Mouse (Mus musculus): ENCODE measurements around the gene Shisal1. TPM values are rescaled to one million over a fixed set of nuclear protein-coding genes. Genes with fewer than 3 reads are reported as not detected.

Shisal1 gene
- polyA plus RNA-seq, 1 experiment from 2014 or later = 8.6 TPM

DNA sequence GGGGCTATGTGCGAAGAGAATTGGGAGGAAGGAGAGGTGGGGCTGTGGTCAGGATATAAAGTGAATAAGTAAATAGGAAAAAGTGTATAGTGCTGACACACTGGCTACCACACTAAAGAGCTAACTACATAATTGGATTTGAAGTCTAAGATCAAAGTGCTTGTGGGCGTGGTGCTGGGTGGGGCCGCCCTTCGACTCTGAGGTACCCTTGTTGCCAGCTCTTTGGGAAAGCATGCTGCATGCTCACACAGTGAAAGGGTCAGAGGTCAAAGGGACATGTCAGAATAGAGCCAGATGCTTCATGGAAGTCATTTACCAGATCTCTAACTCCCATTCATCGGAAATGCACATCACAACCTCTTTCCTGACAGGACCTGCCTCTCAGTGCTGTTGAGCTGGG is 74.1 kb downstream of the Shisal1 start:
- Histone ChIP-seq H3K9ac (ENCODE audit: low read depth, low read length) (no peak overlapping the region), H3K4me1 (ENCODE audit: control insufficient read depth, insufficient read depth, low read depth, low read length) (no peaks in the 10 kb centered on the region), H3K4me3 (ENCODE audit: low read length) (no peak overlapping the region), H3K4me2 (ENCODE audit: low read length) (no peak overlapping the region), H3K9me3 (ENCODE audit: control insufficient read depth, low read length) (peaks cover 10% of the 10 kb centered on the region), H3K27me3 (replicated peaks; ENCODE audit: control insufficient read depth, insufficient read depth, low read length) (no peaks in the 10 kb centered on the region), H3K36me3 (ENCODE audit: control insufficient read depth, insufficient read depth, low read length) (no peaks in the 10 kb centered on the region), H3K27ac (ENCODE audit: low read depth, low read length) (no peak overlapping the region)
- ATAC-seq = no peak
- WGBS = 71% methylated on average over 5 of the region's 5 CpGs

DNA sequence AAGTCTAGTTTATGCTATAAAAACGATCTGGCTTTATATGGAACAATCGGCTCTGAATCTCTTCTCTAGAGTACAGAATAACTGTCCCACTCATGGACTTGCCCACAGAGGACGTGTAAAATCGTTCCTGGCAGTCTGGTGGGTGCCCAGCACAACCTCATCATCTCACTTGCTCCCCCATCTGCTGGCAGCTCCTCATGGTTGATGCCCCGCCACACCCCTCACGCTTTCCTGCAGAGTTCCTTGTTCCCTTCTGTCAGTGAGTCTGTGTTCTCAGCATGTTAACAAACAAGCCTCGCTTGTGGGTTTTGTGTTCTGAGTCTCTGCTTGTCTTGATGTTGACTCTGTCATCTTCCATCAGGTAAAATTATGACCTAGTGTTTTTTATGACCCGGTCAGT is 79.5 kb downstream of the Shisal1 start:
- Histone ChIP-seq H3K9me3 (ENCODE audit: control insufficient read depth, low read length) (no peaks in the 10 kb centered on the region; the same call in 1 of the 2 replicates), H3K4me3 (ENCODE audit: low read length) (no peak overlapping the region), H3K4me2 (ENCODE audit: low read length) (no peak overlapping the region), H3K36me3 (ENCODE audit: control insufficient read depth, insufficient read depth, low read length) (no peaks in the 10 kb centered on the region), H3K9ac (ENCODE audit: low read depth, low read length) (no peak overlapping the region), H3K27me3 (replicated peaks; ENCODE audit: control insufficient read depth, insufficient read depth, low read length) (no peaks in the 10 kb centered on the region), H3K27ac (ENCODE audit: low read depth, low read length) (no peak overlapping the region), H3K4me1 (ENCODE audit: control insufficient read depth, insufficient read depth, low read depth, low read length) (peaks cover 5% of the 10 kb centered on the region)
- 78% methylated on average over 8 of the region's 8 CpGs for WGBS
- no peak for ATAC-seq

DNA sequence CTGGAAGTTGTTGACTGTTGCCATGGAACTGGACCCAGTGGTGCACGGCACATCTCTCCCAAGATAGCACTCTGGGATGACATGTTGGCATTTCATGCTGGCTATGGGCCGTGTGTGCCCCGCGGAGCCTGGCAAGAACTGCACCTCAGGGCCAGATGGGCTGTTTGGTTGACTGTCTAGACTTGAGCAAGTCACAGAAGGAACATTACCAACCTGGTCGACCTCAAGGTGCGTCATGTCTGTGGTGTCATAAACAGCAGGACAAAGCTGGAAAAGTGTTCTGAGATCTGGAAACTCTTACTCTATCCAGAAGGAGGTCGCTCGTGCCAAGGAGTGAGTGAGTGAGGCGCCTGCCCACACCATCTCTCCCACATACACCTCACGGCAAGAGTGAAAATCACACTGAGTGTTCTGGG is 80.3 kb downstream of the Shisal1 start:
- Histone ChIP-seq H3K9ac (ENCODE audit: low read depth, low read length) (no peak overlapping the region), H3K27ac (ENCODE audit: low read depth, low read length) (no peak overlapping the region), H3K4me2 (ENCODE audit: low read length) (no peak overlapping the region), H3K36me3 (ENCODE audit: control insufficient read depth, insufficient read depth, low read length) (no peaks in the 10 kb centered on the region), H3K9me3 (ENCODE audit: control insufficient read depth, low read length) (no peaks in the 10 kb centered on the region), H3K4me1 (ENCODE audit: control insufficient read depth, insufficient read depth, low read depth, low read length) (peaks cover 5% of the 10 kb centered on the region), H3K27me3 (replicated peaks; ENCODE audit: control insufficient read depth, insufficient read depth, low read length) (no peaks in the 10 kb centered on the region), H3K4me3 (ENCODE audit: low read length) (no peak overlapping the region)
- 0 out of 2 replicates have a peak, but pooled peaks have one; percentile 24 for ATAC-seq
- 70% methylated on average over 10 of the region's 10 CpGs for WGBS

DNA sequence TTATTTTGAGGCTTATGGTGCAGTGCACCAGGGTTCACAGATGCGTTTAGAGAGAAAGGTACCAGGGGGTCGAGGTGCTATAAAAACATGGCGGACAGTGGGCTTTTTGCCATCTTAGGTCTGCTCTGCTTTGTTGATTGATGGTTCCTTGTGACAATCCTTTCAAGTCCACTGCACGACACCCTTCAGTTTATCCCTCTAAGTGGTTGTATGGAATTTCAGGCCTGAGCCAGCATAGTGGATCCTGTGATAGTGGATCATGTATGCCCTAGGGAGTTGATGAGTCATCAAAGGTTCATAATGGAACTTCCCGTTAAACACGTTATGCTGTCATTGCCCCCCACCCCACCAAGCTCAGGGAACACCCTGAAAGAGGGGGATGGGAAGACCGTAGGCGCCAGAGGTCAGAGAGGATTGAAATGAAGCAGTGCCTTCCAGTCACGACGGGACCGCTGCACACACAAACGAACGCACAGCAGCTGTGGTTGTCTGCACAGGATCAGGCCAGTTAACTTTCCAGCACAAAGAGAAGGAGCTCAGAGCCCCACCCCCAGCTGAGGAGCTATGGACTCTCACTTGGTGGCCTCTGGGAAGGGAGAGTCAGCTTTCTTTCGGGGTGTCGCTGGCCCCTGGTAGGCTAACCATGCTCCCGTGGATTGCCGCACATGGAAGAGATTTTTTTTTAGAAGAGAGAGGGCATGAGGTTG is 81.1 kb downstream of the Shisal1 start:
- peaks cover 6% of the 10 kb centered on the region for H3K4me1 ChIP-seq (ENCODE audit: control insufficient read depth, insufficient read depth, low read depth, low read length)
- no peaks in the 10 kb centered on the region for H3K27me3 ChIP-seq (replicated peaks; ENCODE audit: control insufficient read depth, insufficient read depth, low read length)
- no peak overlapping the region for H3K9ac ChIP-seq (ENCODE audit: low read depth, low read length)
- H3K9me3 ChIP-seq (ENCODE audit: control insufficient read depth, low read length) = no peaks in the 10 kb centered on the region
- no peaks in the 10 kb centered on the region for H3K36me3 ChIP-seq (ENCODE audit: control insufficient read depth, insufficient read depth, low read length)
- 53% methylated on average over 17 of the region's 17 CpGs for WGBS
- no peak overlapping the region for H3K27ac ChIP-seq (ENCODE audit: low read depth, low read length)
- H3K4me2 ChIP-seq (ENCODE audit: low read length) = no peak overlapping the region
- ATAC-seq = no peak
- no peak overlapping the region for H3K4me3 ChIP-seq (ENCODE audit: low read length)

DNA sequence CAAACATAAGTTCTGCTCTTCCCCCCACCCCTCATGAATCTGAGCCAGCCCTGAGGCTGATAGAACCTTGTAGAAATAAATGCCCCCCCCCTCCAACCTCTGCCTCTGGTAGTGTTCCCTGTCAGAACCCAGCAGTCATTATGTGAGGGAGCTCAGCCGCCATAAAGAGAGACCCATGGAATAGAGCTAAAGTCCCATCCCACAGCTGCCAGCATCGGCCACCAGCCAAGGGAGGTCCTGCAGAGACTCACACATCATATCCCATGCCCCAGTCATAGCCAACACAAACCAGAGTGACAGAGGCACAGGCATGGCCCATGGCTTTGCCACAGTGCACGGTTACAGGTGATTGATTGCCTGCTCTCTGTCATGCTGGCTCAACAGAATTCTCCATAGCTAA is 82.2 kb downstream of the Shisal1 start:
- no peaks in the 10 kb centered on the region for H3K9me3 ChIP-seq (ENCODE audit: control insufficient read depth, low read length)
- H3K4me2 ChIP-seq (ENCODE audit: low read length) = no peak overlapping the region
- ATAC-seq = no peak
- 72% methylated on average over 3 of the region's 3 CpGs for WGBS
- H3K4me3 ChIP-seq (ENCODE audit: low read length) = no peak overlapping the region
- H3K36me3 ChIP-seq (ENCODE audit: control insufficient read depth, insufficient read depth, low read length) = no peaks in the 10 kb centered on the region
- no peak overlapping the region for H3K27ac ChIP-seq (ENCODE audit: low read depth, low read length)
- H3K27me3 ChIP-seq (replicated peaks; ENCODE audit: control insufficient read depth, insufficient read depth, low read length) = no peaks in the 10 kb centered on the region
- H3K9ac ChIP-seq (ENCODE audit: low read depth, low read length) = no peak overlapping the region
- H3K4me1 ChIP-seq (ENCODE audit: control insufficient read depth, insufficient read depth, low read depth, low read length) = peaks cover 13% of the 10 kb centered on the region

DNA sequence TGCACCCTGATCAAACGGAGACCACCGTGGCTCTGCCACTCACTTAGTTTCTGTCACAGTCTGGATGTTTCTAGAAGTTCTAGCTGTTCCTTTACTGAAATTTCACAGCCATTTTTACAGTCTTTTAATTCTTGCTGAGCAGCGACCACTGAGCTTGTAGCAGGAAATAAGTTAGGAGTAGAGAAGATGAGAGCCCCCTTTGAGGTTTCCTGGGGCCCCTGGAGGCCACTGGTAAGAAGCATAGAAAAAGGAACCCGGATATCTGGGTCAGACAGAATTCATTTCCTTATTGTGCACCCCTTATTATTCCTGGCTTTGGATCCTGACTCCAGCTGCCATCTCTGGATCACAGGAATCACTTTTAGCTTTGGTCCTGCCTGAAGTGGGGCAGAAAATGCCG is 91.8 kb downstream of the Shisal1 start:
- no peaks in the 10 kb centered on the region for H3K27me3 ChIP-seq (replicated peaks; ENCODE audit: control insufficient read depth, insufficient read depth, low read length)
- no peaks in the 10 kb centered on the region for H3K9me3 ChIP-seq (ENCODE audit: control insufficient read depth, low read length)
- H3K36me3 ChIP-seq (ENCODE audit: control insufficient read depth, insufficient read depth, low read length) = no peaks in the 10 kb centered on the region
- WGBS = 80% methylated on average over 5 of the region's 5 CpGs
- peaks cover 10% of the 10 kb centered on the region for H3K4me1 ChIP-seq (ENCODE audit: control insufficient read depth, insufficient read depth, low read depth, low read length)
- H3K4me2 ChIP-seq (ENCODE audit: low read length) = no peak overlapping the region
- no peak overlapping the region for H3K27ac ChIP-seq (ENCODE audit: low read depth, low read length)
- no peak overlapping the region for H3K9ac ChIP-seq (ENCODE audit: low read depth, low read length)
- ATAC-seq = no peak
- no peak overlapping the region for H3K4me3 ChIP-seq (ENCODE audit: low read length)

DNA sequence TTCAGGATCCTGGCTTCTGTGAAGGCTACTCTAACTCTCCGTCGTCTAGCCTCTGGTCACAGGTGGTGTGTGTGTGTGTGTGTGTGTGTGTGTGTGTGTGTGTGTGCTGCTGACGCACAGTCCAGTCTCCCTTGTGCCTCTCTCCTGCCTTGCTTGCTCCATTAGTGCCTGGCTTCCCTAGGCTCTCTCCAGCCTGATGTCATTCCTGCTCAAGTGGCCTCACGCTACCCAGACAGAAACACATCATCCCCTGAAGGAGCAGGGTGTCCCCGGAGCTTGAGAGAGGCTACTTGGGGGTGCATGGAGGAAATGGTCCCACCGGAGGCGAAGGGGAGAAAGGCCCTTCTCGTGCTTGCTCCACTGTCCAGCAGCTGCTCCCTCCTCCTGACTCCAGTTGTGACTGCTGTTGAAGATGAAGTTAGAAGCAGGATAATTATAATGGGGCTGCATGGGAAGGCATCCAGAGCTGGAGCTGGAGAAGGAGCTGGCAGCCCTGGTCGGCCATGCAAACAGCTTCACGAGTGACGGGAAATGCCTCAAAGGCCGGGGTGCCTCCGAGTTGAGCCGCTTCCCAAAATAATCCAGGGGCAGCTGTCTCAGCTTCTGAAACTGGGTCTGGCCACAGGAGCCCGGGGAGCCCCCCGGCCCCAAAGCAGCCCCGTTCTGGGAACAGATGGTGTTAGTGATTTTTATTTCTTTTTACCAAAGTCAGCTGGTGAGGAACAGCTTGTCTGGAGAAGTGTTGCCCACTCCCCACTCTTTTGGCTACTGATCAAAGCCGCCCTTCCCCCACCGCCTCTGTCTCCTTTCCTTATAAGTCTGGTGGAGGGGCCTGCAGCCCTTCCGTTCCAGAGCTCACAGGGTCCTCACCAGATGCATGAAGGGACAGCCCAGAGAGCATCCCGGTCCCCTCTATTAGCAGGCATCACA is 94.7 kb downstream of the Shisal1 start:
- WGBS = 48% methylated on average over 21 of the region's 21 CpGs
- Histone ChIP-seq H3K4me3 (ENCODE audit: low read length) (no peak overlapping the region), H3K36me3 (ENCODE audit: control insufficient read depth, insufficient read depth, low read length) (no peaks in the 10 kb centered on the region), H3K9ac (ENCODE audit: low read depth, low read length) (no peak overlapping the region), H3K4me2 (ENCODE audit: low read length) (no peak overlapping the region), H3K9me3 (ENCODE audit: control insufficient read depth, low read length) (peaks cover 2% of the 10 kb centered on the region; the same call in 1 of the 2 replicates), H3K27me3 (replicated peaks; ENCODE audit: control insufficient read depth, insufficient read depth, low read length) (no peaks in the 10 kb centered on the region), H3K27ac (ENCODE audit: low read depth, low read length) (0 out of 2 replicates have a peak overlapping the region, but pooled peaks have one; percentile 25), H3K4me1 (ENCODE audit: control insufficient read depth, insufficient read depth, low read depth, low read length) (peaks cover 12% of the 10 kb centered on the region)
- ATAC-seq = peak; percentile 46; the same call in 1 of the 2 replicates

DNA sequence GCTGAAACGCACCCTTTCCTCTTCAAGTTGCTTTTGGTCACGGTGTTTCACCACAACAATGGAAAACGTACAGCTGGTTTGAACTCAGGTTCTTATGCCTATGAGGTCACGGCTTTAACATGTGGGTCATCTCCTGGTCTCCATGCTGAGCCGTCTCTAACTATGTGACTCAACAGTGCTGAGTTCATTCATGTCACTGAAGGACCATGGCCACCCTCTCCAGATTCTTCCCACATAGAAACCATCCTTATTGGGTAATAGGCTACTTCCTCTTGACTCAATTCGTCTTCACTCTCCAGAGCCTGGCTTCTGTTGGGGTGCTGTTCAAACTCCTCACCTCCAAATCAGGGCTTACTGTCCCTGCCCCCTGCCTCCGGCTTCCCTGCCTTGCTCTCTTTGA is 95.6 kb downstream of the Shisal1 start:
- Histone ChIP-seq H3K36me3 (ENCODE audit: control insufficient read depth, insufficient read depth, low read length) (no peaks in the 10 kb centered on the region), H3K9me3 (ENCODE audit: control insufficient read depth, low read length) (peaks cover 2% of the 10 kb centered on the region; the same call in 1 of the 2 replicates), H3K27me3 (replicated peaks; ENCODE audit: control insufficient read depth, insufficient read depth, low read length) (no peaks in the 10 kb centered on the region), H3K9ac (ENCODE audit: low read depth, low read length) (no peak overlapping the region), H3K27ac (ENCODE audit: low read depth, low read length) (no peak overlapping the region), H3K4me1 (ENCODE audit: control insufficient read depth, insufficient read depth, low read depth, low read length) (peaks cover 12% of the 10 kb centered on the region), H3K4me3 (ENCODE audit: low read length) (no peak overlapping the region), H3K4me2 (ENCODE audit: low read length) (no peak overlapping the region)
- ATAC-seq = no peak
- WGBS = 89% methylated on average over 7 of the region's 7 CpGs

All from hindbrain, embryonic 16.5 days (tissue).